Mouse (Mus musculus) brain, embryonic 14.5 days (tissue): ENCODE measurements around the gene Osbpl10.

Experiments
- CTCF ChIP-seq: fragments of 200-500 bp; IDR thresholded peaks from 2 replicates; pipeline ENCODE4 v1.5.1; 2012; ENCODE audit warnings: inconsistent platforms, mild to moderate bottlenecking, moderate library complexity, borderline replicate concordance; ENCODE audit not compliant: insufficient read depth, insufficient read length; ENCODE audit errors: extremely low read depth
- POLR2A ChIP-seq: fragments of 200-500 bp; IDR thresholded peaks from 2 replicates; pipeline ENCODE4 v1.6.1; 2012; ENCODE audit warnings: mild to moderate bottlenecking, inconsistent platforms, borderline replicate concordance; ENCODE audit not compliant: poor library complexity, insufficient read depth, insufficient read length, severe bottlenecking; ENCODE audit errors: extremely low read depth

DNA sequence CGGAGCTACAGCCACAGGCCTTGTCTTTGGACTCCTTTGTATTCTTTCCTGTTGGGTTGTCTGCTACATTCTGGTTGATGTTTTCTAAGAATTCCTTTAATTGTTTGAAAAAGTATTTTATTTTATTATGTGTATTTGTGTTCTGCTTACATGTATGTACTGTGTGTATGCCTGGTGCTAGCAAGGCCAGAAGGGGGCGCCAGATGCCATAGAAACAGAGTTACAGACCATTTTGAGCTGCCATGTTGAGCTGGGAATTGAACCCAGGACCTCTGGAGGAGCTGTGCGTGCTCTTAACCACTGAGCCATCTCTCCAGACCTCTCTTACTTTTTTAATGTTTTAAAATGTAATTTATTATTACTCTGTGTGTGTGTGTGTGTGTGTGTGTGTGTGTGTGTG, 214.5 kb downstream of the Osbpl10 start:
- no peak for TF ChIP-seq POLR2A
- no peak for TF ChIP-seq CTCF
